Mouse (Mus musculus): ENCODE data around the gene Dsp. TPM values are rescaled to one million over a fixed set of nuclear protein-coding genes. Genes with fewer than 3 reads are reported as not detected.

Gene Dsp
- polyA plus RNA-seq, 1 experiment from 2014 or later, result 5.1 TPM

- peak; percentile 62 for ATAC-seq (replicated peaks; ENCODE audit: low FRiP score)
- 7% methylated on average over 20 of the region's 20 CpGs for WGBS
- H3K9me3 ChIP-seq (replicated peaks), result no peaks in the 10 kb centered on the region
- peak overlapping the region; percentile 35 for H3K4me3 ChIP-seq (replicated peaks)
- 0 out of 2 replicates have a peak overlapping the region, but pooled peaks have one; percentile 14 for H3K9ac ChIP-seq
- H3K27ac ChIP-seq, result peak overlapping the region; percentile 73
- peak overlapping the region; percentile 68 for H3K4me2 ChIP-seq
- no peaks in the 10 kb centered on the region for H3K36me3 ChIP-seq
- H3K27me3 ChIP-seq, result peaks cover 14% of the 10 kb centered on the region
- H3K4me1 ChIP-seq, result peaks cover 11% of the 10 kb centered on the region; the same call in 1 of the 2 replicates
Measured at GRCm38 (mm10) chr13:38144962-38145713, 6.0 kb upstream of the Dsp start.

GRCm38 (mm10) chr13:38148348-38148747 is 2.7 kb upstream of the Dsp start:
- Histone ChIP-seq H3K27ac (no peak overlapping the region), H3K9me3 (replicated peaks) (no peaks in the 10 kb centered on the region), H3K4me2 (no peak overlapping the region), H3K27me3 (peaks cover 43% of the 10 kb centered on the region), H3K4me3 (replicated peaks) (no peak overlapping the region), H3K36me3 (no peaks in the 10 kb centered on the region), H3K9ac (no peak overlapping the region), H3K4me1 (peaks cover 34% of the 10 kb centered on the region)
- no peak for ATAC-seq (replicated peaks; ENCODE audit: low FRiP score)
- whole genome bisulfite sequencing, result 74% methylated on average over 3 of the region's 3 CpGs

- WGBS, result under 1% methylated on average over 44 of the region's 49 CpGs
- peaks cover 53% of the 10 kb centered on the region for H3K27me3 ChIP-seq
- peak overlapping the region; percentile 53 for H3K9ac ChIP-seq
- H3K9me3 ChIP-seq (replicated peaks), result no peaks in the 10 kb centered on the region
- peak overlapping the region; percentile 53 for H3K4me3 ChIP-seq (replicated peaks)
- H3K4me1 ChIP-seq, result peaks cover 29% of the 10 kb centered on the region
- H3K4me2 ChIP-seq, result peak overlapping the region; percentile 85
- H3K36me3 ChIP-seq, result no peaks in the 10 kb centered on the region
- ATAC-seq (replicated peaks; ENCODE audit: low FRiP score), result peak; percentile 31
- peak overlapping the region; percentile 70 for H3K27ac ChIP-seq
Measured at GRCm38 (mm10) chr13:38151671-38152428, 756 bp downstream of the Dsp start.

GRCm38 (mm10) chr13:38152429-38153035 is 1.4 kb downstream of the Dsp start:
- peak overlapping the region; percentile 53 for H3K4me3 ChIP-seq (replicated peaks)
- WGBS, result under 1% methylated on average over 31 of the region's 31 CpGs
- peak overlapping the region; percentile 70; the same call in 1 of the 2 replicates for H3K27ac ChIP-seq
- peak; percentile 36 for ATAC-seq (replicated peaks; ENCODE audit: low FRiP score)
- peak overlapping the region; percentile 53 for H3K9ac ChIP-seq
- H3K27me3 ChIP-seq, result peaks cover 56% of the 10 kb centered on the region
- H3K4me1 ChIP-seq, result peaks cover 29% of the 10 kb centered on the region
- H3K36me3 ChIP-seq, result no peaks in the 10 kb centered on the region
- peak overlapping the region; percentile 85 for H3K4me2 ChIP-seq
- H3K9me3 ChIP-seq (replicated peaks), result no peaks in the 10 kb centered on the region

- Histone ChIP-seq H3K9ac (no peak overlapping the region), H3K36me3 (no peaks in the 10 kb centered on the region), H3K4me2 (no peak overlapping the region), H3K27ac (no peak overlapping the region), H3K9me3 (replicated peaks) (no peaks in the 10 kb centered on the region), H3K4me1 (peaks cover 27% of the 10 kb centered on the region), H3K27me3 (peaks cover 45% of the 10 kb centered on the region), H3K4me3 (replicated peaks) (no peak overlapping the region)
- WGBS, result 9% methylated on average over 2 of the region's 2 CpGs
- ATAC-seq (replicated peaks; ENCODE audit: low FRiP score), result peak; percentile 52
Measured at GRCm38 (mm10) chr13:38155523-38155922, 4.4 kb downstream of the Dsp start.

GRCm38 (mm10) chr13:38157635-38158034 is 6.5 kb downstream of the Dsp start:
- Histone ChIP-seq H3K4me2 (no peak overlapping the region), H3K27ac (no peak overlapping the region), H3K27me3 (peaks cover 24% of the 10 kb centered on the region), H3K9ac (no peak overlapping the region), H3K4me1 (peaks cover 7% of the 10 kb centered on the region), H3K36me3 (no peaks in the 10 kb centered on the region), H3K9me3 (replicated peaks) (no peaks in the 10 kb centered on the region), H3K4me3 (replicated peaks) (no peak overlapping the region)
- no peak for ATAC-seq (replicated peaks; ENCODE audit: low FRiP score)
- 34% methylated on average over 6 of the region's 6 CpGs for WGBS

- WGBS, result 83% methylated on average over 2 of the region's 2 CpGs
- ATAC-seq (replicated peaks; ENCODE audit: low FRiP score), result no peak
- no peak overlapping the region for H3K27ac ChIP-seq
- H3K27me3 ChIP-seq, result peaks cover 9% of the 10 kb centered on the region; the same call in 1 of the 2 replicates
- H3K4me1 ChIP-seq, result no peaks in the 10 kb centered on the region
- H3K9me3 ChIP-seq (replicated peaks), result no peaks in the 10 kb centered on the region
- no peak overlapping the region for H3K4me2 ChIP-seq
- no peak overlapping the region for H3K9ac ChIP-seq
- H3K4me3 ChIP-seq (replicated peaks), result no peak overlapping the region
- H3K36me3 ChIP-seq, result no peaks in the 10 kb centered on the region
Measured at GRCm38 (mm10) chr13:38162002-38162401, 10.9 kb downstream of the Dsp start.

- H3K4me3 ChIP-seq (replicated peaks), result no peak overlapping the region
- H3K4me2 ChIP-seq, result no peak overlapping the region
- H3K27ac ChIP-seq, result no peak overlapping the region
- no peaks in the 10 kb centered on the region for H3K9me3 ChIP-seq (replicated peaks)
- H3K9ac ChIP-seq, result no peak overlapping the region
- 49% methylated on average over 11 of the region's 11 CpGs for WGBS
- H3K36me3 ChIP-seq, result no peaks in the 10 kb centered on the region
- 0 out of 2 replicates have a peak, but pooled peaks cover 5% of the 10 kb centered on the region for H3K27me3 ChIP-seq
- no peaks in the 10 kb centered on the region for H3K4me1 ChIP-seq
- no peak for ATAC-seq (replicated peaks; ENCODE audit: low FRiP score)
Measured at GRCm38 (mm10) chr13:38162668-38163067, 11.6 kb downstream of the Dsp start.

- H3K9me3 ChIP-seq (replicated peaks), result no peaks in the 10 kb centered on the region
- WGBS, result 84% methylated on average over 11 of the region's 11 CpGs
- no peaks in the 10 kb centered on the region for H3K4me1 ChIP-seq
- no peak for ATAC-seq (replicated peaks; ENCODE audit: low FRiP score)
- no peak overlapping the region for H3K4me3 ChIP-seq (replicated peaks)
- H3K27ac ChIP-seq, result no peak overlapping the region
- no peak overlapping the region for H3K9ac ChIP-seq
- H3K4me2 ChIP-seq, result no peak overlapping the region
- H3K27me3 ChIP-seq, result no peaks in the 10 kb centered on the region
- H3K36me3 ChIP-seq, result no peaks in the 10 kb centered on the region
Measured at GRCm38 (mm10) chr13:38164932-38165331, 13.8 kb downstream of the Dsp start.

- peaks cover 5% of the 10 kb centered on the region for H3K4me1 ChIP-seq
- no peaks in the 10 kb centered on the region for H3K36me3 ChIP-seq
- no peaks in the 10 kb centered on the region for H3K27me3 ChIP-seq
- no peak for ATAC-seq (replicated peaks; ENCODE audit: low FRiP score)
- H3K4me2 ChIP-seq, result no peak overlapping the region
- 81% methylated on average over 3 of the region's 3 CpGs for WGBS
- H3K27ac ChIP-seq, result no peak overlapping the region
- H3K9ac ChIP-seq, result no peak overlapping the region
- no peaks in the 10 kb centered on the region for H3K9me3 ChIP-seq (replicated peaks)
- H3K4me3 ChIP-seq (replicated peaks), result no peak overlapping the region
Measured at GRCm38 (mm10) chr13:38167056-38167455, 16.0 kb downstream of the Dsp start.

GRCm38 (mm10) chr13:38170707-38171144 is 19.6 kb downstream of the Dsp start:
- Histone ChIP-seq H3K27me3 (no peaks in the 10 kb centered on the region), H3K36me3 (no peaks in the 10 kb centered on the region; the same call in 1 of the 2 replicates), H3K27ac (no peak overlapping the region), H3K9me3 (replicated peaks) (no peaks in the 10 kb centered on the region), H3K4me2 (no peak overlapping the region; the same call in 1 of the 2 replicates), H3K4me1 (peaks cover 5% of the 10 kb centered on the region), H3K9ac (no peak overlapping the region), H3K4me3 (replicated peaks) (no peak overlapping the region)
- no peak for ATAC-seq (replicated peaks; ENCODE audit: low FRiP score)
- WGBS, result 54% methylated on average over 4 of the region's 4 CpGs

GRCm38 (mm10) chr13:38193406-38193805 is 42.3 kb downstream of the Dsp start:
- ATAC-seq (replicated peaks; ENCODE audit: low FRiP score), result no peak
- Histone ChIP-seq H3K27me3 (no peaks in the 10 kb centered on the region), H3K9me3 (replicated peaks) (peaks cover 29% of the 10 kb centered on the region), H3K36me3 (peaks cover 75% of the 10 kb centered on the region), H3K4me3 (replicated peaks) (no peak overlapping the region), H3K27ac (no peak overlapping the region), H3K9ac (no peak overlapping the region), H3K4me2 (no peak overlapping the region), H3K4me1 (no peaks in the 10 kb centered on the region)
- WGBS, result 75% methylated on average over 10 of the region's 10 CpGs

Data from kidney, embryonic 15.5 days (tissue).